Mouse (Mus musculus) testis, adult 2 months (tissue): ENCODE data around the gene Galnt14.

Source experiments
- CTCF ChIP-seq: fragments of 200-500 bp; IDR thresholded peaks from 2 replicates; pipeline ENCODE4 v1.5.1; 2012; ENCODE audit warnings: low read depth, mild to moderate bottlenecking, inconsistent platforms, low read length, moderate library complexity; ENCODE audit not compliant: control insufficient read depth, insufficient read depth, insufficient replicate concordance
- POLR2A ChIP-seq: fragments of 200-500 bp; IDR thresholded peaks from 2 replicates; pipeline ENCODE4 v1.6.1; 2012; ENCODE audit warnings: low read depth, mild to moderate bottlenecking, inconsistent platforms, low read length, moderate library complexity; ENCODE audit not compliant: control insufficient read depth

GRCm38 (mm10) chr17:73519350-73519749, 190.9 kb downstream of the Galnt14 start:
- no peak for TF ChIP-seq CTCF
- TF ChIP-seq POLR2A, result no peak
